Mouse (Mus musculus) CD4-positive, CD25-positive, alpha-beta regulatory T cell, adult 2 months (primary cell): ENCODE data around the gene Tmc8.
"Not testable (repeated sequence)": the region's sequence is repeated elsewhere in the genome, so short reads cannot be mapped to it uniquely, and the experiment has no call there.

Source experiments
- DNase-seq: peaks from one replicate; pipeline ENCODE4 v3.0.0-alpha.2; 2012; ENCODE audit warnings: low read depth, low spot score

The Tmc8 gene

DNA sequence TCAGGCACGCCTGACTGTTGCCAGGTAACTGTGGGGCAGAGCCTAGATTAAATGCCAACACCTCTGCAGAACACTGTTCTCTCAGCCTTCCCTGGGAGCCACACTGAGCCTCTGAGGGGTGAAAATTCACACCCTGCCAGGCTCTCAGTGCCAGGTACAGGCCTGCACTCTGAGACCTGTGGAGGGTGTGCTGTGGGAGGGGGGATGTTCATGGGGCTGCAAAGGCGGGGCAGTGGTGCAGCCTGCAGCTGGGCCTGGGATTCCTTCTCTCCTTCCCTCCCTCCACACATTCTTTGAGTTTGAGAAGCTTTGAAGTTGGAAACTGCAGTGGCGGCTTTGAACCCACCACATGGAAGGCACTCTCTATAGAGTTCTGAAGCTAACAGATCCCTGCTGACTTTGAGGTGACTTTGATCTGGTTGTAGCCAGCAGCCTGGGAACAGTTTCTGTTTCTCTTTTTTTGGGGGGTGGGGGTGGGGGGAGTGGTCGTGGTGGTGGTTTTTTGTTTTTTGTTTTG is 12.2 kb downstream of the Tmc8 start:
- peak; percentile 40 for DNase-seq

DNA sequence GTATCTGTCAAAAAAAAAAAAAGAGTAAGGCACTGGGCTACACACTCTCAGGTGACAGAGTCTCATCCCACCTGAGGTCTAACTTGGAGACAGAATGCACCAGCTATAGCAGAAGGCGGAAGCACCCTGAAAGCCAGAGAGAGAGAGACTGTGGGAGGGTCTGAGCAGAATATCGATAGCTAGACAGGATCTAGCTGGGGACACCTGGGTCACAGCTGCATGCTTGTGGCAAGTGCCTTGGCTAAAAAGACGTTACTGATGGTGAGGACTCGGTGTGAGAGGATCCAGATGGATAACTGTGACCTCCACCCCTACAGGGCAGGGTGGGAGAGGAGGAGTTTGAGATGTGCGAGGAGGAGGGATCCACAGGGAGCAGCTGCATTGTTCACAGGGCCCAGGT is 15.1 kb downstream of the Tmc8 start:
- no peak for DNase-seq

DNA sequence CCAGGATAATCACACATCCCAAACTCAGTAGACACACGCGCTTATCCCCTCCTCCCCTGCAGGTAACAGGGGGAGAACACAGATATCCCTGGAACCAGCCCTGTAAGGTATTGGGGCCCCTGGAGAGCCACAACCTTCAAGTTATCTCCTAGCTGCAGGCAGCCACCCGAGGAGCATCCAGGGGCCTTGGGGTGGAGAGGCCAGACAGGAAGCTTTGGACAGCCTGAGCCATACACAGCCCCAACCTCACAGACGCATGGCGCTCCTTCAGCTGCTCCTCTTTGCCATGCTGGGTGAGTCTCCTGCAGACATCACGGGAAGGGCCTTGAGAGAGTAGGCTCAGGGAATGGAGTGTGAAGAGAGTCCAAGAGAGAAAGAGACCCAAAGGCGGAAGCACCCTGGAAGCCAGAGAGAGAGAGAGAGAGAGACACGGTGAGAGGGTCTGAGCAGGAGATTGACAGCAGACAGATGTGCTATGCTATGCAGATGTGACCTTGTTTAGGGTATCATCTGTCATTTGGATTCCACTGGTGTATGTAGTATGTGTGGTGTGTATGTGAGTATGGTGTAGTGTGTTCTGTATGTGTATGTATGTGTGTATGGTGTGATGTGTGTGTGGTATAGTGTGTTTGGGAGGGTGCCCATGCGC is 15.8 kb downstream of the Tmc8 start, which contains the start of gene 6030468B19Rik:
Gene 6030468B19Rik (plus strand): TSS at position 150 of the 649 bp plus-strand sequence.
- DNase-seq, result no peak

- peak; percentile 55 for DNase-seq
These were observed 16.3 kb downstream of the Tmc8 start for GRCm38 (mm10) chr11:117798160-117798541.

- DNase-seq, result peak; percentile 66
These were observed 17.3 kb downstream of the Tmc8 start for GRCm38 (mm10) chr11:117799174-117799573.

DNA sequence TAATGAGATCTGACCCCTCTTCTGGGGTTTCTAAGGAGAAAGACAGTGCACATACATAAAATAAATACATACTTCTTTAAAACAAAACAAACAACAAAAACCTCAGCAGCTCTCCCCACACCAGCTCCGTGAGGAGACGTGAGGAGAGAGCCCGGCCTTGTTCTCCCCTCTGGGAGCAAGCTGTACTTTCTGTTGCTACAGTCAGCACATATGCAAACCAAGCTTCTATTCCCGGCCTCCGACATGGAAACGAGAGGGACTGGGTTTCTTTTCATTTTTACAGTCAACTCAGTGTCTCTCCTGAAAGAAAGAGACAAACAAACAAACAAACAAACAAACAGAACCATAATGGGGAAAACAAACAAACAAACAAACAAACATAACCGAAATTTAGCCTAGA is 18.2 kb downstream of the Tmc8 start:
- no peak for DNase-seq

GRCm38 (mm10) chr11:117801650-117802049 is 19.8 kb downstream of the Tmc8 start:
- no peak for DNase-seq

DNA sequence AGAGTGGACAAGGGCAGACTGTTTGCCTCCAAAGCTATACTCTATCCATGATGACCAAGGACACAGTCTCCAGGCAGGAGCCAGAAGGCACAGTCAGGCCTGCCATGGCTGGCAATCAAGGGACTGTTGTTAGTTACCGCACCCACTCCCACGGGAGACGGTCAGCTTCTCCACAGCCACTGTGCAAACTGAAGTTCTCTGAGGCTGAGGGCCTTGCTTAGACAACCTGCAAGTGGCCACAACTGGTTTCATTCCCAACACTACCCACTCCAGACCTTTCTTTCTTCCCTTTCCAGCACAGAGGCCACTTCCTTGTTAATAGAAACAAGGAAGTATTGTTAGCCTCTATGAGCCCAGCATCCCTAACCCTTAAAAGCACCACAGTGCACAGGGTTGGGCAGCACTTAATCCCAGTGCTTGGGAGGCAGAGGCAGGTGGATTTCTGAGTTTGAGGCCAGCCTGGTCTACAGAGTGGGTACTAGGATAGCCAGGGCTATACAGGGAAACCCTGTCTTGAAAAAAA is 21.4 kb downstream of the Tmc8 start:
- no peak for DNase-seq

DNA sequence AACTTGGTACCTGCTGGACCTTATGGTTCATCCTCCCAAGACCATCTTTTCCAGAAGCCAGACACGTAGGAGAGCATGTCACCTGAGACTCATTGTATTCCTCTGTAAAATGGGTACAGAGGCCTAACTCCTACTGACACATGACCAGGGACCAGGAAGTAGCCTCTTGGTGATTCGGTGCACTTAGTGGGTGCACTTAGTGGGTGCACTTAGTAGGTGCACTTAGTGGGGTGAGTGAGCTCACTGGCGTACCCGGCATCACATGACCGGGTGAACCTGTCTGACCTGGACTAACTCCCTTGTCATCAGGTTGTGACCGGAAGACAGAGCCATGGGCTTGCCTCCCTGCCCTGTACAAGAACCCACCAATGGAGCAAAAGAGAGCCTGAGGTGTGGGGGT is 24.9 kb downstream of the Tmc8 start:
- no peak for DNase-seq

DNA sequence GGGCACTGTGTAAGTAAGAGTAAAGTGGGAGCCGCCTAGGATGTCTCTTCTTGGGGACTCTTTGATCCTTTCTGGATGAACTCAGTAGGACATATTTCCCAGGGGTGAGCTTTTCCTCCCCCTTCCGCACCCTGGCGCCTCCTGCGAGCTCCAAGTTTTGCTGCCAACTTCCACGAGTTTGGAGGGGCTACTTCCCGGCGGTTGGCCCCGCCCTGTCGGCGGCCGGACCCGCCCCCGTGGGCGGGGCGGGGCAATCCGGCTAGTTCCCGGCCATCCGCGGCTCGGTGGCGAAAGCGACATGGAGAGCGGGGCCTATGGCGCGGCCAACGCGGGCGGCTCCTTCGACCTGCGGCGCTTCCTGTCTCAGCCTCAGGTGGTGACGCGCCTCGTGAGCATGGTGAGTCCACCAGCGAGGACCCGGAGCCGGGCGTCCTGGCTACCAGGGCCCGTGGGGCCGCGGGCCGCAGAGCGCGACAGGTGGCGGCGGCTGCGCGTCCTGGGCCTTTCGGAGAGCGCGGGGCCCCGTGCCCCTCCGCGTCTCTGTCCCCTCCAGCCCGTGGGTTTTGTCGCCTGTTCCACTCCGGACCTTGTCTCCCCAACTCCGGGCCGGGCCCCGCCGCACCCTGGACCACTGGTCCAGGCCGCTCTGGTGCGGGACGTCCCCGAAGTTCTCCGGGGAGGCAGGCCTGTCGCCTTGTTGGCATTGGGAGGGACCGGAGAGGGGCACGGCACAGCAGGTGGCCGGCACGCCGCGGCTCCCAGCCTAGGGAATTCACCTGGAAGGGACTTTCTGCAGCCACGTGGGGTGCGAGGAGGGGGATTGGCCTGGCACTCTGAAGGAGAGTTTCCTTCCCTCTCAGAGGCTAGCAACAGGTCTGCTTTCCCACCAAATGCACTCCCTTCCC is 27.8 kb downstream of the Tmc8 start, which contains the start of the genes Gm20708 and Syngr2:
Gene Gm20708 (plus strand): TSS at position 262 of the 905 bp plus-strand sequence.
Gene Syngr2 (plus strand): TSS at position 262 of the 905 bp plus-strand sequence.
- DNase-seq, result peak; percentile 75

GRCm38 (mm10) chr11:117810401-117811046 is 28.6 kb downstream of the Tmc8 start:
- peak; percentile 84 for DNase-seq

GRCm38 (mm10) chr11:117813867-117814266 is 32.0 kb downstream of the Tmc8 start:
- DNase-seq, result no peak

GRCm38 (mm10) chr11:117814704-117815366 is 33.0 kb downstream of the Tmc8 start:
- DNase-seq, result no peak

GRCm38 (mm10) chr11:117815850-117816249 is 34.0 kb downstream of the Tmc8 start:
- DNase-seq, result not testable (repeated sequence)

- DNase-seq, result no peak
These were observed 34.6 kb downstream of the Tmc8 start for GRCm38 (mm10) chr11:117816389-117816996.

- no peak for DNase-seq
These were observed 37.2 kb downstream of the Tmc8 start for GRCm38 (mm10) chr11:117819095-117819494.

DNA sequence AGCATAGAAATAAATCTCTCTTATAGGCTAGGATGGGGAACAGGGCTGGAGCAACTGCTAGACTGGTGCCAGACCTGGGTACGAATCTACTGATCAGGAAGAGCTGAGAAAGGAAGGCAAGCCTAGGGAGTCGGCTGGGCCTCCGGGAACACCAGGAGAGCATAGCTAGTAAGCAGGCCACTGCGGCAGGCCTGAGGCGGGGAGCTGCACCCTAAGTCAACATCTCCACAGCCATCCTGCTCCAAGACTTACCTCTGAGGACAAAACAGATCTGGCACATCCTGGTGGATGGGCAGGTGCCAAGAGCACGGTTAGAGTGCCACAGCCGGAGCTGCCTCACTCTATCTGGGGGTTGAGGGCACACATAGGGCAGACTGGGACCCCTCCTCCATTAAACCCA is 38.3 kb downstream of the Tmc8 start:
- DNase-seq, result no peak

GRCm38 (mm10) chr11:117821868-117822267 is 40.0 kb downstream of the Tmc8 start:
- DNase-seq, result no peak

- DNase-seq, result no peak
These were observed 40.9 kb downstream of the Tmc8 start for GRCm38 (mm10) chr11:117822728-117823241.

DNA sequence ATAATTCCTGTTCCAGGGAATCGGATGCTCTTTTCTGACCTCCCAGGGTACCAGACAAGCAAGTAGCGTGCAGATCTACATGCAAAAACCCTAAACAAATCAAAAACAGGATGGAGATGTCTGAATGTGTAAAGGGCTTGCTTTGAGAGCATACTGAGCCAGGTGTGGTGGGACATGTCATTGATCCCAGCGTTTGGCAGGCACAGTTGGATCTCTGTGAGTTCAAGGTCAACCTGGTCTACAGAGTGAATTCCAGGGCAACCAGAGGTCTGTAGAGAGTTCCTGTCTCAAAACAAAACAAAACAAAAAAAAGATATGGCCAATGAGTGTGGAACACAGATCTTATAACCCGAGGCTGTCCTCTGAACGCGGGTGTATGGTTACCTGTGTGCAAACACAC is 41.5 kb downstream of the Tmc8 start:
- no peak for DNase-seq
